Mouse (Mus musculus): ENCODE measurements around the gene Kcnj8.

- no peak for TF ChIP-seq POLR2A (IDR thresholded peaks at IDR 0.05; ENCODE audit: insufficient read depth, low read length)
- TF ChIP-seq CTCF (IDR thresholded peaks at IDR 0.05; ENCODE audit: low read depth, low read length), result no peak
Observed at GRCm38 (mm10) chr6:142571629-142572360, 381 bp upstream of the Kcnj8 start.
